In genomic region chr4:140763158-140763557, GRCm38 (mm10) we compare ENCODE assay signal across 9 mouse cellular contexts. TPM values are rescaled to one million over a fixed set of nuclear protein-coding genes. Genes with fewer than 3 reads are reported as not detected.
A peak's percentile ranks its signal among the peaks of the same experiment; 100 is the strongest.
DNase-seq lines count a peak whose midpoint lies in the region; ATAC-seq and TF ChIP-seq lines count a peak whose summit lies in the region.
"Had no signal": no experiment of that assay in that cellular context is flagged by ENCODE, and none has a peak within 500 bp of the region (broad histone marks: within the 10 kb centered on the region; RNA-seq: fewer than 3 reads in every experiment).

No protein-coding gene starts in this region.

- no peaks in the 10 kb centered on the region for H3K9me3 ChIP-seq in hindbrain, postnatal 0 days (ENCODE audit: low read length)
- H3K9me3 ChIP-seq in hindbrain, embryonic 12.5 days (replicated peaks) = no peaks in the 10 kb centered on the region
- no peaks in the 10 kb centered on the region for H3K9me3 ChIP-seq in CH12.LX (replicated peaks; ENCODE audit: low read length)
- no peaks in the 10 kb centered on the region for H3K9me3 ChIP-seq in limb, embryonic 15.5 days

- TF ChIP-seq CTCF in hindbrain, postnatal 0 days (IDR thresholded peaks at IDR 0.05; ENCODE audit: low read depth) = peak; percentile 63
- peak in 1 of 2 experiments; percentile 71; a peak in 3 of 4 replicates for TF ChIP-seq CTCF in CH12.LX (conservative IDR thresholded peaks at IDR 0.05 in 1 of 2, IDR thresholded peaks at IDR 0.05 in 1 of 2; ENCODE audit: low read depth in 2 of 2, low read length in 2 of 2)

- H3K79me2 ChIP-seq in CH12.LX (replicated peaks; ENCODE audit: control insufficient read depth, extremely low read depth, insufficient read depth, poor library complexity, severe bottlenecking) = no peaks in the 10 kb centered on the region

- dilution Hi-C loops in CH12.LX (cut with MboI; ENCODE audit: extremely low pct_ligation_motif_present, extremely low pct_unique_long_range_greater_than_20kb, low sequenced_read_pairs) = no loop called here

- peak; percentile 24 for DNase-seq in hindbrain, postnatal 0 days (ENCODE audit: low spot score)
- DNase-seq in CH12.LX (ENCODE audit: extremely low read depth) = peak; percentile 51
- peak; percentile 20 for DNase-seq in brain, adult 2 months (ENCODE audit: low read depth, low spot score)
- DNase-seq in gastrocnemius, postnatal 10 days = peak; percentile 78
- peak; percentile 77 for DNase-seq in skeletal muscle tissue, adult 2 months (ENCODE audit: low read depth, low spot score)

- TF ChIP-seq RAD21 in CH12.LX (IDR thresholded peaks at IDR 0.05; ENCODE audit: low read depth, low read length) = peak; percentile 47

- no peak for ATAC-seq in hindbrain, postnatal 0 days
- no peak for ATAC-seq in hindbrain, embryonic 12.5 days (ENCODE audit: low FRiP score)
- ATAC-seq in limb, embryonic 15.5 days (ENCODE audit: insufficient number of reproducible peaks, low FRiP score, low TSS enrichment, low read depth) = peak; percentile 31; the same call in 1 of the 2 replicates
- ATAC-seq in activated CD4-positive, CD25-positive, alpha-beta regulatory T cell, adult 4 months = no peak

- H3K27ac ChIP-seq in hindbrain, postnatal 0 days = no peak overlapping the region
- no peak overlapping the region for H3K27ac ChIP-seq in hindbrain, embryonic 12.5 days
- H3K27ac ChIP-seq in CH12.LX (ENCODE audit: insufficient read depth, low read depth) = no peak overlapping the region
- no peak overlapping the region for H3K27ac ChIP-seq in limb, embryonic 15.5 days

- H3K4me3 ChIP-seq in hindbrain, postnatal 0 days (ENCODE audit: low read length) = no peak overlapping the region
- no peak overlapping the region for H3K4me3 ChIP-seq in hindbrain, embryonic 12.5 days
- H3K4me3 ChIP-seq in CH12.LX (replicated peaks in 1 of 3; ENCODE audit: low read depth in 2 of 3, low read length in 2 of 3, poor library complexity in 1 of 3) = no peak overlapping the region
- no peak overlapping the region for H3K4me3 ChIP-seq in limb, embryonic 15.5 days
- H3K4me3 ChIP-seq: myocyte had no signal

- H3K27me3 ChIP-seq in hindbrain, postnatal 0 days (ENCODE audit: insufficient read depth, low read length) = no peaks in the 10 kb centered on the region
- no peaks in the 10 kb centered on the region; the same call in 1 of the 2 replicates for H3K27me3 ChIP-seq in hindbrain, embryonic 12.5 days
- peaks cover 81% of the 10 kb centered on the region for H3K27me3 ChIP-seq in CH12.LX (replicated peaks)
- no peaks in the 10 kb centered on the region for H3K27me3 ChIP-seq in limb, embryonic 15.5 days

- 21% methylated on average over 9 of the region's 9 CpGs for WGBS in hindbrain, postnatal 0 days
- WGBS in hindbrain, embryonic 12.5 days = 17% methylated on average over 9 of the region's 9 CpGs
- 14% methylated on average over 9 of the region's 9 CpGs for WGBS in limb, embryonic 15.5 days

- no peak overlapping the region for H3K4me2 ChIP-seq in hindbrain, postnatal 0 days (ENCODE audit: low read depth, low read length)
- no peak overlapping the region for H3K4me2 ChIP-seq in hindbrain, embryonic 12.5 days (replicated peaks)
- H3K4me2 ChIP-seq in CH12.LX (ENCODE audit: insufficient read depth, low read depth, poor library complexity, severe bottlenecking) = no peak overlapping the region
- no peak overlapping the region for H3K4me2 ChIP-seq in limb, embryonic 15.5 days

- H3K9ac ChIP-seq in hindbrain, postnatal 0 days (replicated peaks; ENCODE audit: low read length) = no peak overlapping the region
- H3K9ac ChIP-seq in hindbrain, embryonic 12.5 days = no peak overlapping the region
- H3K9ac ChIP-seq in CH12.LX (ENCODE audit: insufficient read depth, low read depth) = no peak overlapping the region
- no peak overlapping the region for H3K9ac ChIP-seq in limb, embryonic 15.5 days

- no peak for TF ChIP-seq EP300 in CH12.LX (IDR thresholded peaks at IDR 0.05; ENCODE audit: low read length)

- in situ Hi-C loops in CH12.LX (cut with MboI; ENCODE audit: low pct_ligation_motif_present, low pct_unique_long_range_greater_than_20kb, low sequenced_read_pairs) = no loop called here

- TF ChIP-seq POLR2A in CH12.LX (IDR thresholded peaks at IDR 0.05; ENCODE audit: low read depth, low read length) = no peak

- no peaks in the 10 kb centered on the region for H3K4me1 ChIP-seq in hindbrain, postnatal 0 days (ENCODE audit: insufficient read depth, low read length)
- peaks cover 2% of the 10 kb centered on the region for H3K4me1 ChIP-seq in hindbrain, embryonic 12.5 days
- no peaks in the 10 kb centered on the region for H3K4me1 ChIP-seq in CH12.LX (ENCODE audit: control insufficient read depth in 1 of 2, insufficient read depth in 2 of 2)
- H3K4me1 ChIP-seq in limb, embryonic 15.5 days = no peaks in the 10 kb centered on the region

- no peaks in the 10 kb centered on the region for H3K36me3 ChIP-seq in hindbrain, postnatal 0 days (ENCODE audit: insufficient read depth, low read length)
- H3K36me3 ChIP-seq in hindbrain, embryonic 12.5 days = no peaks in the 10 kb centered on the region
- no peaks in the 10 kb centered on the region for H3K36me3 ChIP-seq in CH12.LX (replicated peaks in 1 of 2; ENCODE audit: control insufficient read depth in 1 of 2, insufficient read depth in 1 of 2, low read length in 1 of 2)
- H3K36me3 ChIP-seq in limb, embryonic 15.5 days = no peaks in the 10 kb centered on the region

TF ChIP-seq in CH12.LX, 34 proteins besides CTCF, POLR2A, EP300 and RAD21:
- TF ChIP-seq NELFE (IDR thresholded peaks at IDR 0.05; ENCODE audit: low read depth, low read length) = no peak
- peak; percentile 85 for TF ChIP-seq BHLHE40 (IDR thresholded peaks at IDR 0.05; ENCODE audit: low read depth, low read length)
- TF ChIP-seq SMC3 (IDR thresholded peaks at IDR 0.05; ENCODE audit: low read depth, low read length) = peak; percentile 52
- no peak for TF ChIP-seq JUN (IDR thresholded peaks at IDR 0.05; ENCODE audit: insufficient read depth, low read depth, low read length)

RNA-seq across cellular contexts. Expression of gene Padi4, which starts 10.9 kb away (rescaled TPM):
- total RNA-seq in hindbrain, postnatal 0 days (2014; rRNA removed) = not detected in 2 replicates
- polyA plus RNA-seq in hindbrain, postnatal 0 days (2015; fragmentation: Nextera tagmentation; extraction: Ambion mirVana) = not detected in 2 replicates
- 0.31 and 0.42 TPM in 2 replicates for polyA plus RNA-seq in hindbrain, embryonic 12.5 days (2016; fragmentation: Nextera tagmentation; extraction: Ambion mirVana)
- total RNA-seq in CH12.LX (2012; rRNA removed) (not detected in 2 replicates), CH12.LX (2014; rRNA removed) (not detected in 2 replicates)
- polyA plus RNA-seq in CH12.LX (2012; ENCODE audit: insufficient read length, low read depth) = not detected in 2 replicates
- total RNA-seq in gastrocnemius, postnatal 10 days (2021) = under 1 TPM; 0.35 to 0.90 TPM
- 0.19 and 0.56 TPM in 2 replicates for polyA plus RNA-seq in limb, embryonic 15.5 days (2015; fragmentation: Nextera tagmentation; extraction: Ambion mirVana)
- polyA plus RNA-seq in activated CD4-positive, CD25-positive, alpha-beta regulatory T cell, adult 4 months (2017; shearing (Covaris generic)) = under 1 TPM in 1 of 2 experiments, not detected in 1; 0.56 TPM

RNA-seq across cellular contexts. Expression of gene Padi6, which starts 20.7 kb away (rescaled TPM):
- total RNA-seq in hindbrain, postnatal 0 days (2014; rRNA removed) = 0.18 and 0.58 TPM in 2 replicates
- polyA plus RNA-seq in hindbrain, postnatal 0 days (2015; fragmentation: Nextera tagmentation; extraction: Ambion mirVana) = 0.11 and 0.16 TPM in 2 replicates
- 0.09 TPM in 1 of 2 replicates, not detected in the other for polyA plus RNA-seq in hindbrain, embryonic 12.5 days (2016; fragmentation: Nextera tagmentation; extraction: Ambion mirVana)
- not detected in 2 replicates for total RNA-seq in CH12.LX (2012; rRNA removed)
- not detected in 2 replicates for total RNA-seq in CH12.LX (2014; rRNA removed)
- polyA plus RNA-seq in CH12.LX (2012; ENCODE audit: insufficient read length, low read depth) = 0.25 TPM in 1 of 2 replicates, not detected in the other
- not detected for total RNA-seq in gastrocnemius, postnatal 10 days (2021)
- not detected in 2 replicates for polyA plus RNA-seq in limb, embryonic 15.5 days (2015; fragmentation: Nextera tagmentation; extraction: Ambion mirVana)
- not detected for polyA plus RNA-seq in activated CD4-positive, CD25-positive, alpha-beta regulatory T cell, adult 4 months (2017; shearing (Covaris generic))

RNA-seq across cellular contexts. Expression of gene Padi3, which starts 47.3 kb away (rescaled TPM):
- total RNA-seq in hindbrain, postnatal 0 days (2014; rRNA removed) = not detected in 2 replicates
- 0.05 TPM in 2 replicates for polyA plus RNA-seq in hindbrain, postnatal 0 days (2015; fragmentation: Nextera tagmentation; extraction: Ambion mirVana)
- polyA plus RNA-seq in hindbrain, embryonic 12.5 days (2016; fragmentation: Nextera tagmentation; extraction: Ambion mirVana) = 0.06 TPM in 1 of 2 replicates, not detected in the other
- total RNA-seq in CH12.LX (2012; rRNA removed) = 0.17 TPM in 2 replicates
- total RNA-seq in CH12.LX (2014; rRNA removed) = 0.09 and 0.11 TPM in 2 replicates
- polyA plus RNA-seq in CH12.LX (2012; ENCODE audit: insufficient read length, low read depth) = 0.07 and 0.10 TPM in 2 replicates
- under 1 TPM; 0.65 to 0.75 TPM for total RNA-seq in gastrocnemius, postnatal 10 days (2021)
- polyA plus RNA-seq in limb, embryonic 15.5 days (2015; fragmentation: Nextera tagmentation; extraction: Ambion mirVana) = 0.45 and 0.59 TPM in 2 replicates
- under 1 TPM in 1 of 2 experiments, not detected in 1; 0.15 TPM for polyA plus RNA-seq in activated CD4-positive, CD25-positive, alpha-beta regulatory T cell, adult 4 months (2017; shearing (Covaris generic))

Comparison
In these comparisons a context has a peak if more than half of its experiments do, and no peak if none do; other contexts are left out.
1. DNase-seq: peak in every context shown above with its lines; median percentile 78 in gastrocnemius, postnatal 10 days; 77 in skeletal muscle tissue, adult 2 months; 51 in CH12.LX; 24 in hindbrain, postnatal 0 days; 20 in brain, adult 2 months.